21 mouse cellular contexts compared by ENCODE assay signal in genomic region chr3:126455787-126456482, GRCm38 (mm10).
DNase-seq lines count a peak whose midpoint lies in the region; ATAC-seq lines count a peak whose summit lies in the region.
"Had no signal": no experiment of that assay in that cellular context is flagged by ENCODE, and none has a peak within 500 bp of the region (broad histone marks: within the 10 kb centered on the region; RNA-seq: fewer than 3 reads in every experiment).

No protein-coding gene starts in this region.

- no peaks in the 10 kb centered on the region for H3K27me3 ChIP-seq in midbrain, embryonic 14.5 days (ENCODE audit: control insufficient read depth, insufficient read depth, low read length)
- no peaks in the 10 kb centered on the region for H3K27me3 ChIP-seq in midbrain, embryonic 11.5 days (ENCODE audit: control insufficient read depth, insufficient read depth, low read length)
- H3K27me3 ChIP-seq: embryonic facial prominence, embryonic 13.5 days; heart, embryonic 13.5 days had no signal

- H3K9me3 ChIP-seq in midbrain, embryonic 14.5 days (ENCODE audit: control insufficient read depth, low read length): no peaks in the 10 kb centered on the region
- no peaks in the 10 kb centered on the region for H3K9me3 ChIP-seq in midbrain, embryonic 11.5 days (ENCODE audit: control insufficient read depth, low read length)
- H3K9me3 ChIP-seq: embryonic facial prominence, embryonic 13.5 days; heart, embryonic 13.5 days had no signal

- H3K9ac ChIP-seq in midbrain, embryonic 14.5 days (replicated peaks; ENCODE audit: low read length): no peak overlapping the region
- H3K9ac ChIP-seq in midbrain, embryonic 11.5 days (ENCODE audit: low read length): no peak overlapping the region
- H3K9ac ChIP-seq: embryonic facial prominence, embryonic 13.5 days; heart, embryonic 13.5 days had no signal

- no peaks in the 10 kb centered on the region for H3K36me3 ChIP-seq in midbrain, embryonic 14.5 days (ENCODE audit: control insufficient read depth, insufficient read depth, low read length)
- H3K36me3 ChIP-seq in midbrain, embryonic 11.5 days (ENCODE audit: control insufficient read depth, insufficient read depth, low read length): no peaks in the 10 kb centered on the region
- H3K36me3 ChIP-seq: embryonic facial prominence, embryonic 13.5 days; G1E; heart, embryonic 13.5 days had no signal

- H3K4me1 ChIP-seq in midbrain, embryonic 14.5 days (ENCODE audit: control insufficient read depth, insufficient read depth, low read length): no peaks in the 10 kb centered on the region
- no peaks in the 10 kb centered on the region for H3K4me1 ChIP-seq in midbrain, embryonic 11.5 days (ENCODE audit: control insufficient read depth, insufficient read depth, low read length)
- H3K4me1 ChIP-seq: embryonic facial prominence, embryonic 13.5 days; heart, embryonic 13.5 days had no signal

- peak; percentile 12 to 41 for DNase-seq in cerebellum, postnatal 25 days
- no peak for DNase-seq in cerebellum, adult 8-10 months
- peak; percentile 8 for DNase-seq in gastrocnemius, postnatal 25 days
- DNase-seq in gastrocnemius, adult 8-10 months (ENCODE audit: low spot score in 2 of 2): no peak
- peak; percentile 8 for DNase-seq in midbrain, embryonic 14.5 days
- no peak for DNase-seq in midbrain, embryonic 11.5 days (ENCODE audit: low spot score, missing footprints)
- DNase-seq in brain, adult 2 months (ENCODE audit: low read depth, low spot score): peak; percentile 4
- no peak for DNase-seq in adrenal gland, adult 2 months
- DNase-seq: adrenal gland, postnatal 25 days; cerebellum, adult 9-10 months; heart, adult 18-20 months; kidney, adult 8-10 months; kidney, postnatal 14 days; lung, adult 18-20 months; lung, postnatal 14 days; thymus, postnatal 14 days had no signal

- H3K4me2 ChIP-seq in midbrain, embryonic 14.5 days (ENCODE audit: low read length): no peak overlapping the region
- no peak overlapping the region for H3K4me2 ChIP-seq in midbrain, embryonic 11.5 days
- H3K4me2 ChIP-seq: embryonic facial prominence, embryonic 13.5 days; heart, embryonic 13.5 days; liver, embryonic 11.5 days had no signal

- 59% methylated on average over 7 of the region's 7 CpGs for WGBS in midbrain, embryonic 14.5 days
- WGBS in midbrain, embryonic 11.5 days: 64% methylated on average over 7 of the region's 7 CpGs

- H3K4me3 ChIP-seq in midbrain, embryonic 14.5 days (replicated peaks; ENCODE audit: low read depth, low read length): no peak overlapping the region
- H3K4me3 ChIP-seq in midbrain, embryonic 11.5 days (ENCODE audit: low read depth, low read length): no peak overlapping the region
- H3K4me3 ChIP-seq: embryonic facial prominence, embryonic 13.5 days; heart, embryonic 13.5 days; layer of hippocampus, adult 2 months had no signal

- ATAC-seq in midbrain, embryonic 14.5 days (ENCODE audit: low FRiP score, low TSS enrichment): no peak
- ATAC-seq in midbrain, embryonic 11.5 days (ENCODE audit: low FRiP score): no peak

- H3K27ac ChIP-seq in midbrain, embryonic 14.5 days (replicated peaks; ENCODE audit: low read depth, low read length): no peak overlapping the region
- H3K27ac ChIP-seq in midbrain, embryonic 11.5 days (ENCODE audit: low read depth, low read length): no peak overlapping the region
- H3K27ac ChIP-seq: embryonic facial prominence, embryonic 13.5 days; heart, embryonic 13.5 days; layer of hippocampus, adult 2 months had no signal

Comparison
In these comparisons a context has a peak if more than half of its experiments do, and no peak if none do; other contexts are left out.
1. DNase-seq: peak in cerebellum, postnatal 25 days (2 of 2), gastrocnemius, postnatal 25 days (single experiment), midbrain, embryonic 14.5 days (single experiment) and brain, adult 2 months (single experiment); none in cerebellum, adult 8-10 months (single experiment), gastrocnemius, adult 8-10 months (0 of 2), midbrain, embryonic 11.5 days (single experiment) and adrenal gland, adult 2 months (single experiment).